Mouse (Mus musculus) adrenal gland, adult (tissue): ENCODE measurements at regions not wholly inside any gene's neighbourhood (a gene's known extent, or its start where the extent isn't known, plus 50 kb on each side); places are given as distances from the start of the nearest gene placed in this dataset.
A peak's percentile ranks its signal among the peaks of the same experiment; 100 is the strongest.

ENCODE experiments used
- DNase-seq, 2 experiments: peaks; one replicate each; pipeline ENCODE4 v3.0.0; 2022 to 2023; ENCODE audit warnings: low spot score in 1 of 2; ENCODE audit not compliant: inconsistent age in 2 of 2

DNA sequence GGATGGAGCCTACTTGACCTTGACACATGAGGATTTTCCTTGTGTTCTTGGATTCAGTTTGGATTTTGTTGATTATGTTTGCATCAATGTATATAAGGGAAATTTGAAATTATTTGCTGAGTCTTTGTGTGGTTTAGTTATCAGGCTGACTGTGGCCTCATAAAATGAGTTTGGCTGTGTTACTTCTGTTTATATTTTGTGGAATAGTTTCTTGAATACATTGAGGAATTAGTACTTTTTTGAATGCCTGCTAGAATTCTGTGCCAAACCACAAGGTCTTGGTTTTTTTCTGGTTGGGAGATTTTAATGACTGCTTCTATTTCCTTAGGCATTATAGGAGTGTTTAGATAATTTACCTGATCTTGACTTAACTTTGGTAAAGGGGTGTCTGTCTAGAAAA is 1018.5 kb downstream of the Zpld1 start:
- DNase-seq, result no peak

DNA sequence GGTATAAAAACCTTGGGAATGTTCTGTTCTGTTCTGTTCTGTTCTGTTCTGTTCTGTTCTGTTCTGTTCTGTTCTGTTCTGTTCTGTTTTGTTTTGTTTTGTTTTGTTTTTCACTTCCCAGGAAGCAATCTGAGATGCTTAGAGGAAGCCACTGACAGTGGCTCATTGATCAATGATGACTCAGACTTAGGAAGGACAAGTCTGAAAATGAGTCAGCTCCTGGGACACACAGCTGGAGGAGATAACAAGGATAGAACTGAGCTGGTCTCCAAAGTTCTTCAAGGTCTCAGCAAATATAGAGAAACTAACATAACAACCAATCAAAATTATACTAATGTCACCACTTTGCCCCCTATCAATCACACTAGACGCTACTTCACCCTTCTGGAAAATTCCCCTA is 1033.9 kb downstream of the Zpld1 start:
- peak in 1 of 2 experiments; percentile 32 for DNase-seq

GRCm38 (mm10) chr16:54259260-54259659 is 1038.5 kb downstream of the Zpld1 start:
- no peak for DNase-seq

- DNase-seq, result no peak
Measured at GRCm38 (mm10) chr16:54246883-54247282, 1050.9 kb downstream of the Zpld1 start.

DNA sequence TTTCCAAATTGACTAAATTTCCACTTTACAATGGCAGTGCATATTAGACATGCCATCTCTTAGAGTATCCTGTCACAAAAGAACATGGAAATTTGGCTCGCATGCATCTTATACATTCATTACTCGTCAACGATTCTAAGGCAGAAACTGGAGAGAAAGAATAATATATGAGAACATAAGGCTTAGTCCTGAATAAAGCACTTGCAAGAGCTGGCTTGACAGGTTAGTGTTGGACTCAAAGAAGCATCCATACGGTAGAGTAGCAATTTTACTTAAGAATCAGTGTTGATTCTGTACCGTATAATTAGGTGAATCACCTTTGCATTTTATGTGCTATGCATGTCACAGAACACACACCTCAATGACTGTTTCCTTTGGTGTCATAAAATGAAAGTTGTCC is 1051.4 kb downstream of the Zpld1 start:
- no peak for DNase-seq

GRCm38 (mm10) chr16:54239488-54239887 is 1058.3 kb downstream of the Zpld1 start:
- DNase-seq, result no peak

- DNase-seq, result no peak
Measured at GRCm38 (mm10) chr16:54229445-54230208, 1068.2 kb downstream of the Zpld1 start.

DNA sequence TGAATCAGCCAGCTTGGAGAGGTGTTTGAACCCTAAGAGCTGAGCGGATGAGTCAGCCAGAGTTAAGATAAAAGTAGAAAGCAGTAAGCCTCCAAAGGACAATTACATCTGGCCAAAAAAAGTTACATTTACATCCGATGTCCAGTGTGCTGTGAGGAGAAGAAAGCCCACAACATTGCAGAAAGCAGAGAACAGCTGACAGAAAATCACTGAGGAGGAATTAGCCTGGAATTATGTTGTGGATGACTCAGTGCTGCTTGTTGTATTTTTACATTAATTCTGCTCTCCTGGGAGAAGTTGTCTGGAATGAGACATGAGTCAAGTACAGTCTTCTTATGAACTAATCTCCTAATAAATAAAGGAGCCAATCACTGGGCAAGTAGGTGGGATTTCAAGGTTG is 1071.6 kb downstream of the Zpld1 start:
- DNase-seq, result no peak

GRCm38 (mm10) chr16:54195205-54195604 is 1102.6 kb downstream of the Zpld1 start:
- no peak for DNase-seq

DNA sequence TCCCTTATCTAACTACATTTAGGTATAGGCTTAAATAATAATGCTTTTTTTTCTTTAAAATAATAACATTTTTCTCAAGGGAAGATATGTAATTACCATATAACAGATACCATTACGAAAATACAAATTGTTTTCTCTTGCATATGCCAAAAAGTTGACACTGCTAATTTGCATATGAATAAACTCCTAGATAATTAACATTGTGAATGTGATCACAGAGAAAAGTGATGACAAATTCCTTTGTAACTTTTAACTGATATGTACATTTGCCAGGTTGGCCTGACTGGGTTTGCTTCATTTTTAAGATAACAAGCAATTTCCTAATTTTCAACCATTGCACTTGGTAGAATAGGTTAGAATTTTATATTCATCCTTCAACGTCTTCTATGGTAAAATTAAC is 1103.1 kb downstream of the Zpld1 start:
- no peak for DNase-seq
